Mouse (Mus musculus) kidney, adult 2 months (tissue): ENCODE results near the gene Brd4.

ENCODE experiments used
- CTCF ChIP-seq: fragments of 200-500 bp; conservative IDR thresholded peaks from 2 replicates; pipeline ENCODE4 v1.5.1; 2011; ENCODE audit warnings: low read depth, mild to moderate bottlenecking, control low read depth, low read length, moderate library complexity, mixed read lengths; ENCODE audit not compliant: insufficient read depth, insufficient read length
- POLR2A ChIP-seq: fragments of 200-500 bp; IDR thresholded peaks from one replicate; pipeline ENCODE4 v1.6.1; 2011; ENCODE audit warnings: low read depth, low read length, control low read depth

DNA sequence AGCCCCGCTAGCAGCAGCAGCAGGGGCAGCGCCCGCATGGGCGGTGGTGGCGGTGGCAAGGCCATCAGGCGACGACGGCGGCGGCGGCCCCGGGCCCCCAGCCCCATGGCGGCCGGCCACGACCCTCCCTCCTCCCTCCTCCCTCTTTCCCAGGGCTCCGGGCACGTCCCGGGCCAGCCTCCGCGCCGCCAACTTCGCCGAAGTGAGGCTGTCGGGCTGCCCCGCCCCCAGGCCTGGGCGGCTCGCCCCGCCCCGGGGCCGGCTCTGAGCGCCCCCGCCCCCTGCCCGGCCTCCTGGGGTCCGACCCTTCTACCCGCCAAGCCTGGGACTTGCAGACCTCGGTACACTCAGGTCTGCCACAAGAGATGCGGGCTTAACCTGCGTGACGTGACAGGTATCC lies 117.8 kb downstream of the Brd4 start, which contains the start of gene Notch3:
- TF ChIP-seq CTCF (no peak), POLR2A (no peak)
